Mouse (Mus musculus) stomach, adult 2 months (tissue): ENCODE measurements around the gene Wtap. TPM values are rescaled to one million over a fixed set of nuclear protein-coding genes. Genes with fewer than 3 reads are reported as not detected.

Source experiments
- polyA plus RNA-seq: library from polyadenylated mRNA; depleted of rRNA; stranded (reverse); fragments of >200 nt; gene quantifications from 2 replicates; pipeline ENCODE4 v1.2.3, GENCODE M21; 2012; rRNA removed

Gene Wtap
- polyA plus RNA-seq: 4.1 TPM in 2 replicates

GRCm38 (mm10) chr17:12994069-12994468 is at the start of gene Wtap:
Gene Wtap (minus strand): TSS chr17:12994169.

GRCm38 (mm10) chr17:13006546-13006945 is 12.6 kb upstream of the Wtap start, which contains the start of gene Sod2:
Gene Sod2 (plus strand): TSS chr17:13006846.

GRCm38 (mm10) chr17:12960331-12960873 is 33.6 kb downstream of the Wtap start, which contains the start of gene Acat2:
Gene Acat2 (minus strand): TSS chr17:12960747.

GRCm38 (mm10) chr17:12940151-12940805 is 53.7 kb downstream of the Wtap start, which contains the start of gene Acat3:
Gene Acat3 (minus strand): TSS chr17:12940600.

Other genes starting within 250 kb of the Wtap start
- gene Igf2r, start 224.5 kb downstream of the Wtap start, polyA plus RNA-seq: 6.3 and 7.0 TPM in 2 replicates
- gene Mas1, start 126.0 kb downstream of the Wtap start, polyA plus RNA-seq: 0.05 TPM in 1 of 2 replicates, not detected in the other
- 0.05 and 0.10 TPM in 2 replicates for gene Mrgprh, start 118.1 kb downstream of the Wtap start, polyA plus RNA-seq
- 0.21 and 0.35 TPM in 2 replicates for gene Pnldc1, start 83.9 kb downstream of the Wtap start, polyA plus RNA-seq
- 11.3 and 13.8 TPM in 2 replicates for gene Tcp1, start 78.5 kb downstream of the Wtap start, polyA plus RNA-seq
- gene Mrpl18, start 77.8 kb downstream of the Wtap start, polyA plus RNA-seq: 11.7 and 12.8 TPM in 2 replicates
- 0.09 TPM in 1 of 2 replicates, not detected in the other for gene Acat3, start 53.6 kb downstream of the Wtap start, polyA plus RNA-seq
- gene Acat2, start 33.4 kb downstream of the Wtap start, polyA plus RNA-seq: 2.6 and 3.9 TPM in 2 replicates
- 221 and 432 TPM in 2 replicates for gene Sod2, start 12.7 kb upstream of the Wtap start, polyA plus RNA-seq
- gene Gpr31b, start 58.1 kb upstream of the Wtap start, polyA plus RNA-seq: not detected in 2 replicates
- 0.02 TPM in 1 of 2 replicates, not detected in the other for gene Tcp10b, start 66.9 kb upstream of the Wtap start, polyA plus RNA-seq
- gene Unc93a, start 137.6 kb upstream of the Wtap start, polyA plus RNA-seq: 0.03 TPM in 1 of 2 replicates, not detected in the other
- gene Smok2a, start 227.0 kb upstream of the Wtap start, polyA plus RNA-seq: not detected in 2 replicates
- not detected in 2 replicates for gene Smok2b, start 236.1 kb upstream of the Wtap start, polyA plus RNA-seq